Mouse (Mus musculus): Measurements from ENCODE around the gene Eif4enif1.
"Not testable (repeated sequence)": the region's sequence is repeated elsewhere in the genome, so short reads cannot be mapped to it uniquely, and the experiment has no call there.

Gene Eif4enif1

DNA sequence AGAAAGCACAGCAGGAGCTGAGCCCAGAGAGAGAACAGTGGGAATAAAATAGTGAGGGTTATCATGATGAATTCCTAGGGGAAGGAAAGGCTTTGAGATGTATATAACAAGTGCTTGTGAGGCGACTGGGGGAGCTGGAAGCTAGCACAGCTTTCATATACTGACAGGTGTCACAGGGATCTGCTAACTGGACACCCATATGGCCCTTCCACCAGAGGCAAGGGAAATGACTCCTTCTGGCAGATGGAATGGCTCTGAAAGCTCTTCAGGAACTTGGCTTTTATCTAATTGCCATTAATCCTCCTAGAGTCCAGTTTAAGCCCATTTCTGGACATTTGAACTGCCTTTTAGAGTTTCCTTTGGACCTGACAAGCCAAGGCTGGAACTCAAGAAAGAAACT lies 20.2 kb upstream of the Eif4enif1 start:
- not testable (repeated sequence) for DNase-seq

DNA sequence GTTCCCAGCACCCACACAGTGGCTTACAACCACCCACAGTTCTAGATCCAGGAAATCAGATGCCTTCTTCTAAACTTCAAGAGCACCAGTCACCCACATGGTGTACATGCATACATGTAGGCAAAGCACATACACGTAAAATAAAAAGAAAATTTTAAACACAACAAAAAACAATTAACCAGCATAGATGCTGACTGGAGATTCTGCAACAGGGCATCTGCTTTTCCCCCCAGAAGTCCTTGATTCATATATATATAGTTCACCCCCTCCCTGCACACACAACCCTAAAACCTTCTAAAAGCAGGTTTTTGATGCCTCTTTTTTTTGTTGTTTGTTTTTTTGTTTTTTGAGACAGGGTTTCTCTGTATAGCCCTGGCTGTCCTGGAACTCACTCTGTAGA lies 19.5 kb upstream of the Eif4enif1 start:
- peak; percentile 25 for DNase-seq

DNA sequence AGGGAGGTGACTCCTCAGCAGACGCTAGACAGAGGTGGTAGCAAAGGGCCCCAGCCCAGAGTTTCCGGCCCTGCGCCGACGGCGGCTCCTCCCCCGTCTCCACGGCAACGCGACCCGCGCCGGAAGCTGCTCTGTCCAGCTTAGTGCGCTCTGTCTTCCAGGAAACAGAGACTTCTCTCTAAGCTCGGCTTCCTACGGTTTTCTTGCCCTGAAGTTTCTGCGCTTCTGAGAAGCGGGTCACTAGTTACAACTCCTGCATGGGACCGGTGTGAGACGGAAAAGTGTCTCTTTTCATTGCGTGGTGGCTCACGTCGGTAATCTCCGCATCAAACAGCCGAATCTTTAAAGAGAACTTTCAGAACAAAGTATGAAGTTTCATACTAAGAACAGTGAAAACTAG lies 8.8 kb upstream of the Eif4enif1 start, which contains the start of gene Sfi1:
Sfi1 (minus strand) TSS at position 101 of the 400 bp plus-strand sequence.
- DNase-seq = no peak

DNA sequence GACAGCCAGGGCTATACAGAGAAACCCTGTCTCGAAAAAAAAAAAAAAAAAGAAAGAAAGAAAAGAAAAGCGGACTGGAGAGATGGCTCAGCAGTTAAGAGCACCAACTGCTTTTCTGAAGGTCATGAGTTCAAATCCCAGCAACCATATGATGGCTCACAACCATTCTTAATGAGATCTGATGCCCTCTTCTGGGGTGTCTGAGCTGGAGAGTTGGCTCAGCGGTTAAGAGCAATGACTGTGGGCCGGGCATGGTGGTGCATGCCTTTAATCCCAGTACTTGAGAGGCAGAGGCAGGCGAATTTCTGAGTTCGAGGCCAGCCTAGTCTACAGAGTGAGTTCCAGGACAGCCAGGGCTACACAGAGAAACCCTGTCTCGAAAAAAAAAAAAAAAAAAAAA lies 1.6 kb upstream of the Eif4enif1 start:
- DNase-seq = not testable (repeated sequence)

DNA sequence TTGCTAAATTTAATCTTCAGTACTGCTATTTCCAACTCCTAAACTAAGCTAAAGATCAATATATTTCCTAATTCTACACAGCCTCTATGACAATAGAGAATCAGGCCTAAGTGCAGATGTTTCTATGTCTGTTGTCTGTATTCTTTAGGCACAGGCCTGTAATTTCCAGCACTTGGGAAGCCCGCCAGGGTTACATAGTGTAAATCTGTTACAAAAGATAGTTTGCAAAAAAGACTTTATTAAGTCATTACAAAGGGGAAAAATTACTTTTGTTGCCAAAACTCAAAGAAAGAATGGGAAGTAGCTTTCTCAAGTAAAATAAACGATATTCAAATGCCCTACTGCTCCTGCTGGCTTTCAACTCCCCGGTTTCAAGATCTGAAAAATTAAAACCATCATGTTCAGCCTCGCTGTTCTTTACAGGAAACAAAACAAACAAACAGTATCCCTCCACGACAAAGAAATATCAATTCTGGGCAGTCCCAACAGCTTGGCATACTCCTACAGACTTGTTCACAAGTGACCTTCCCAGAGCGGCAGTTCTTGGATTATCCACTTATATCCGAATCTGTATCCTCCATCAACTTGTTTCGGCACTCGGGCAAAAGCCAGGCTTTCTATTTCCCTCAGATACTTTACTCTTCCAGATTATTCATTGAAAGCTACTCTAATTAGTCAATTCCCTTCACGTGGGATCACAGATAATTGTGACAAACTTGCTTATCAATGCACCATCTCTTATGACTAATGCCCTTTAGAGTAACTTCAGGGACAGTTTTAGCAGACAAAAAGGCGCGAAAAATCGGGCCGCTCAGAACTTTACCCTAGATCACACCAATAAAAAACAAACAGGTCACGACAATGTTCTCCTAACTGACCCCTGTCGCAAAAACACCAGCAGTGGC lies 614 bp upstream of the Eif4enif1 start:
- no peak for DNase-seq

DNA sequence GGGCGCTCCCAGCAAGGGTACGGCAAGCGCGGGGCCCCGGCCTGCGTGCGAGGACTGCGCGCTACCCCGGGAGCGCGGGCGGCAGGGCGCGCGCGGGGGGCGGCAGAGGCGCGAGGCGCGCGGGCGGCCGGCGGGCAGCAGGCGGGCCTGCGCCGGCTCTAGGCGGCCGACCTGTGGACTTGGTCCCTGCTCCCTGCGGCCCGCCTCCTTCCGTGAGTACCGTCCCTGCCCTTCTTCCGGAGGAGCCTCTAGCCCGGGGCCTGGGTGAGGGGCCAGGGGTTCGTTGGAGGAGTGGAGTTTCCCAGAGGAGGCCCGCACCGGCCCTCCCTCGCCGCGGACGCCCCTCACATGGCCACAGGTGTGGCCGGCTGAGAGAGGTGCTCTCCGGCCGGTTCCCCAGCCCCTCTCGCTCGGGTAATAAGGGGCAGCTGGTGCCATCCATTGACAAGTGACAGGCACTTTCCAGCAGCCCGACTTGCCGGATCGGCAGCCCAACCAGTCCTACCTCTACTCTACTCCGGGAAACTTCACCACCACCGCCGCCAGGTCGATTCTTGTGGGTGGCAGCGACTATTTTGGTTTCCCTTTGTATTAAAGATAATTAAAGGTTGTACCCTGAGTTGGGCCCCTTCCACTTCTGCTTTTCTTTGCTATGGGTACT lies 719 bp downstream of the Eif4enif1 start:
- peak; percentile 70 for DNase-seq

DNA sequence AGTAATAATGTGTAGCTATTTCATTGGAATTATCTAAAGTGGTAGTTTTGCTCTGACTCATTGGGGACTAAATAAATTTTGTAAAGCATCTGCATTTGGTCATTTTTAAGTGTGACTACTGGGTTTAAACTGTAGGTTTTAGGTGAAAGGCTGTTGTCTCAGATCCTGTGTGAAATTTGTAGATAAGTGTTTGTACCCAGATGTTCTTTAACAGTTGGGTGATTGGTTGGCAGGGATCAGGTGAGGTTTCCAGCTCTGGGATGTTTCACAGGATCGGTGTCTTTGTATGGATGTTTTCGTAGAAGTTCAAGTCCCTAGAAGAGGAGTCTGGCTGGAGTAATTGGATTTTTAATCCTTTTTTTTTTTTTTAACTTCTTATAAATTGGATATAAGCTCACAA lies 1.6 kb downstream of the Eif4enif1 start:
- no peak for DNase-seq

DNA sequence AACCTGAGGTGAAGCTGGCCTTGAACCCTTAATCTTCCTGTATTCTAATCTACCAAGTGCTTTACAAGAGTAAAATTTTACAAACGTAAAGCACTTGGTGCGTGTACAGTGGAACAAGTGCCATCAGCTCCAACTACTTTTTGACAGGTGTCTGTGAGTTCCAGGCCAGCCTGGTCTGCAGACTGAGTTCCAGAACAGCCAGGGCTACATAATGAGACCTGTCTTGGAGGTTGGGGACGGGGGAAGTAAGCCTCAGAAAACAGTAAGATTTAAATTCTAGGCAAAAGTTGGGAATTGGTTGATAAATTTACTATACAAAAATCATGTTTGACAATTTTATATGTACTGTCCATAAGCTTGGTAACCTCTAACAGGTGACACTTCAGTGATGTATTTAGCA lies 3.0 kb downstream of the Eif4enif1 start:
- DNase-seq = no peak

DNA sequence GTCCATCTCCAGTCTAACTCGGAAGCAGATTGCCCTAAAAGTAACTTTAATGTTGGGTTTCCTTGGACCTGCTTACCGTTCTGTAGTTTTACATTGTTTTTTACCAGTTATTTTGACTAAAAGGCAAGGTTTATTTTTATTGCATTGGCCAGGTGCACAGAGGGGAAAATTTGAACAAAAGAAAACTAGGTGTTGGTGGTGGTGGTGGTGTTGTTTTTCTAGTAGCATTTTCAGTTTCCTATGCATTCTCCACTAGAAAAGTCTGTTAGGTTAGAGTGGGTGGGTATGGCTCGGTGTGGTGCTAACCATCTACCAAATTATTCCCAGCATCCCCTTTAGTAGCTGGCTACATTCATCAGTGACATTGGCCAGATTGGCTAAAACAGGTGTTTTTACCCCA lies 4.6 kb downstream of the Eif4enif1 start:
- DNase-seq = no peak

DNA sequence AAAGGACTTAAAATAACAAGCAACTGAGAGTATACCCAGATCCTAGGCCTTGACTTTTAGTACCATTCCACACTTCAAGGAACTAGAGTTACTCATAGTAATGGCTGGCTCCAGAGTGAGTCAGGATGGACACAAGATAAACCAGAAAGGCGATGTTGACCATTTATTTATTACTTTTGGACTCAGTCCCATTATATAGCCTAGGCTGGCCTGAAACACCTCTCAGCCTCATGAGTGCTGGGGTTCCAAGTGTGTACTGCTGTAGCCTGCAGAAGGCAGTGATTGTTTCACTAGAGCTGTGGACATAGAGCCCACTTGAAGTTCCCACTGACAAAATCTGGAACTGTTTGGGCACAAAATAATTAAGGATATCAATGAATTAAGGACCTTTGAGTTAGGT lies 10.3 kb downstream of the Eif4enif1 start:
- DNase-seq = no peak

DNA sequence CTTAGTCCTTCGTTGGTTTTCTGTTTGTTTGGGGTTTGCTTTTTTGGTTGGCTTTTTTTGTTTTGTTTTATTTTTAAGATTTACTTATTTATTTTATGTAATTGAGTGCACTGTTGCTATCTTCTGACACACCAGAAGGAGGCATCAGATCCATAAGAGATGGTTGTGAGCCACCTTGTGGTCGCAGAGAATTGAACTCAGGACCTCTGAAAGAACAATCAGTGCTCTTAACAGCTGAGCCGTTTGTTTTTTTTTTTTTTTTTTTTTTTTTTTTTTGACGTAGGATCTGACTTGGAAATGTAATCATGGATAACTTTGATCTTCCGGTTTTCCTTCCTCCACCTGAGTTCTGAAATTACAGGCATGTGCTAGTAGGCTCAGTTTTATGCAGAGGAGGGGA lies 20.9 kb downstream of the Eif4enif1 start:
- no peak for DNase-seq

DNA sequence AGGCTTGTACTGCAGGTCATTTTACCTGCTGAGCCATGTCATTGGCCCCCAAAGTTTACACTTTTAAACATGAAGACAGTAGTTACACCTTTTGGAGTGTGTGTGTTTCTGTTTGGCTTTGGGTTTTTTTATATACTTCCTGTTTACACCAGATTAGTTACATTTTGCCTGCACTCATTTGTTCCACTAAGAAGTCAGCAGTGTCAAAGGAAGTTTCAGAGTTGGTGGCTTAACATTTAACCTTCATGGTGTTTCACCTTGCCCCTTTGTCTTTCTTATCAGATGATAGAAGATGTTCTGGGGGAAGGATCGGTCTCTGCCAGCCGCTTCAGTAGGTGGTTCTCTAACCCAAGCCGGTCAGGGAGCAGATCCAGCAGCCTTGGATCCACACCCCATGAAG lies 24.9 kb downstream of the Eif4enif1 start:
- DNase-seq = no peak

DNA sequence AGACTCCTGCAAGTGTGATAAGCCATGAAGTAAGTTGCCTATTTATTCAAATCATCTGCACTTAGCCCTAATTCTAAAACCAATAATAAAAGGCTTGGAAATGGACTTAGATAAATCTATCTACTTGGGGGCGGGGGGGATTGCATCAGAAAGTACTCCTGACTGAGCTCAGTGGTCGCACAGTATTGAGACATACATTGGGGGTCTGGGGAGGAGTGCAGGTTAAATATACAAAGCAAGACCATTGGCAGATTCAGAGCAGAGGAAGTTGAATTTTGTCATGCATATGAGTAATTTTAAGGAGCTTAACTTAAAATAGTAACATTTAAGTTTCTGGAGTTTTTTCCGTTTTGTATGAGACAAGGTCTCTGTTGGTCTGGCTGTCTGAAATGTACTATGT lies 30.1 kb downstream of the Eif4enif1 start:
- no peak for DNase-seq

DNA sequence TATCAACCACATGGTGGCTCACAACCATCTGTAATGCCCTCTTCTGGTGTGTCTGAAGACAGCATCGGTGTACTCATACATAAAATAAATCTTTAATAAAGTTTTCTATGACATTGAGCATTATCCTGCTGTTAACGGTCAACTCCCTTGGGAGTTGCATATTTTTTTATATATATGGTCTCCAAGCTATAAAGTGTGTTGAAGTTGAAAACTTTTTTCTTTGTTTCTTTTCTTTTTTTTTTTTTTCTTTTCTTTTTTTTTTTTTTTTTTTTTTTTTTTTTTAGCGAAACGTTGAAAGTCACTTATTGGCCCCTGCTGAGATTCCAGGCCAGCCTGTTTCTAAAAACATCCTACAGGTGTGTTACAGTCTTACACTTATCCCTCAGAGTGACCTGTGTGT lies 31.5 kb downstream of the Eif4enif1 start:
- no peak for DNase-seq

DNA sequence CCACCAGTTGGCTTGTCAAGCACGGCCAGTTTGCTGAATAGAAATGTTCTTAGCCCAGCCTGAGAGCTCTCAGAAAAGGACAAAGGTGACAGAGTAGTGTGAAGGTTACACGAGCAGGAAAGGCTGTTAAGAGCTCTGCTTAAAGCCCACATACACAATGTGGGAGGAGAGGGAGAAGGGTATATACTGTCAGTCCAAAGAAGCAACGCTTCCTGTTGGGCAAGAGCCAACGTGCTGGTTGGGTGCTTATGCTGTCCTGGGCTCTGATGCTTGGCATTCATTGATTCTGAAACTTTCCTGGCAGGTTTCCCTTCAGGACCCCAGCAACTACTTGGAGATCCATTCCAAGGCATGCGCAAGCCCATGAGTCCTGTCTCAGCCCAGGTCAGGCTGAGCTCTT lies 33.1 kb downstream of the Eif4enif1 start:
- DNase-seq = no peak

DNA sequence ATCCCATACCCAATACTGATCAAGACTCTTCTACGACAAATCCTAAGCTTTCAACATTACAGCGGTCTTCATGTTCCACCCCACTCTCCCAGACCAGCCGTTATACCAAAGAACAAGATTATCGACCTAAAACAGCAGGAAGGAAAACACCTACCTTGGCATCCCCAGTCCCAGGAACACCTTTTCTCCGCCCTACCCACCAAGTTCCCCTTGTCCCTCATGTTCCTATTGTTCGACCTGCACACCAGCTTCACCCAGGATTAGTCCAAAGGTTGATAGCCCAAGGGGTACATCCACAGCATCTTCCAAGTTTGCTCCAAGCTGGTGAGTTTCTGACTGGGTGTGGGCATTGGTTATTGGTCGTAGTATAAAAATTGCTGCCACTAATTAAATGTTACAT lies 40.2 kb downstream of the Eif4enif1 start:
- no peak for DNase-seq

DNA sequence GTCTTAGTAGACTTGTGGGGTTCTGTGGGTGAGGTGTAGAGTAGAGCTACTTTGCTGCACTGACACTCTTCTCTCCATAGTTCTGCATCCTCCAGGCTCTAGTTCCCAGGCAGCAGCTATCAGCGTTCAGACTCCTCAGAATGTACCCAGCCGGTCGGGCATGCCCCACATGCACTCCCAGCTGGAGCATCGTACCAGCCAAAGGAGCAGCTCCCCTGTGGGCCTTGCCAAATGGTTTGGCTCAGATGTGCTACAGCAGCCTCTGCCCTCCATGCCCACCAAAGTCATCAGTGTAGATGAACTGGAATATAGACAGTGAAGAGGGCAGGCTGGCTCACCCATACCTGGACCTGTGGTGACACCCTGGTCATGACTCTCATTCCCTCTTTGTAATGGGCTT lies 41.6 kb downstream of the Eif4enif1 start:
- no peak for DNase-seq

DNA sequence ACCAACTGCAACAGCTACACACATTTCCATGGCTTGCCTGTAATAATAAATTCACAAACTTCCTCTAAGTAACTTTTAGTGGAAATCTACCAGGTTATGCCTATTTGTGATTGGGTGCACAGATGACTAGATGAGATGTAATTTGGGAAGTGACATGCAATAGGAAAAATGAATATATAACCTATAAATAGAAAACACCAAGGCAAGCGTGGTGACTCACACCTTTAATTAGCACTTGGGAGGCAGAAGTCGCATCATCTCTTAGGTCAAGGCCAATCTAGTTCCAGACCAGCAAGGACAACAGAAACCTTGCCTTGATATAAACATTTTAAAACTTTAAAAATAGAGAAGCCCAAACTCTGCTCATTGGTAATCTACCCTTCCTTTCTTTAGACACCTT lies 45.2 kb downstream of the Eif4enif1 start:
- DNase-seq = no peak

DNA sequence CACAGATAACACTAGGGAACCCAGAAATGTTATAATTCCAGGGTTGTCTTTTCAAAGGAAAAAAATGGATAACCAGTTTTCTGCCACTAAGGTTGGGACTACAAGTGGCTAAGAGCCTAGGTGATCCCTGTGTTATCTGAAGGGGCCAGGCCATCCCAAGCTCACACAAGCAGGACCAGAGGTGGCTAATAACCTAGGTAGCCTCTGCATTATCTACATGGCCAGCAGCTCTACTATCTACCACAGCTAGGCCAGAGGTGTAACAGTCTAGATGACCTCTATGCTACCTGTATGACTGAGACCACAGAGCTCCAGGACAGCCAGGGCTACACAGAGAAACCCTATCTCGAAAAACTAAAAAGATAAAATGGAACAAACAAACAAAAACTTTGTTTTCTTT lies 57.3 kb downstream of the Eif4enif1 start:
- no peak for DNase-seq

DNA sequence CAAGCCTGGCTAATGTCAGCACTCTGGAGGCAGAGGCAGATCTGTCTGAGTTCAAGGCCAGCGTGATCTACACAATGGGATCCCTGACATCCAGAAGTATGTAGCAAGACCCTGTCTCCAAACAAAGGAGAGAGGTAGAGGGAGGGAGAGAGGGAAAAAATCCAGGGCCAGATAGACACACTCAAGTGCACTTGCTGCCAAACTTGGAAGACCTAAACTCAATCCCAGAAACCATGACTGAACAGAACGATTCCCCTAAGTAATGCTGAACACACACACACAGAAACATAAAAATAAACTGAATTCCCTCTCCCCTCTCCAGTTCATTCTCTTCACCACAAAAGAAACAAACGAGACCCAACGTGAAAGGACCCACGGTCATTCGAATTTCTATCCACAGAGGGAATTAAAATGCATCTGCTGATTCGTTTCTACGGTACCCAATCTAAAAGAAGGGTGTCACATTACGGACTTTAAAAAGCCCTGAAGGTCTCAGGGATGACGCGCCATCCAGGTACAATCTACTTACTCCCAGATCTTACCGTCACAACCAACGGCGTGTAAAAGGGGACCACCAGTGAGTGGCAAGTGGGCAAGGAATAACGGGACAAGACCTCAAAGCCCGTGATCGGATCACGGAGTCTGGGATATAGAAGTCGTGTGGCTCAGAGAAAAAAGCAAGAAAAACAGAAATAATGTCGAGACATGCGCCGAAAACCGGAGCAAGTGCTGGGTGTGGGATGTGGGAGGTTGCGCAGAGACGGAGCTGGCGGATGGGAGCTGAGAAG lies 63.3 kb downstream of the Eif4enif1 start:
- DNase-seq = no peak

DNA sequence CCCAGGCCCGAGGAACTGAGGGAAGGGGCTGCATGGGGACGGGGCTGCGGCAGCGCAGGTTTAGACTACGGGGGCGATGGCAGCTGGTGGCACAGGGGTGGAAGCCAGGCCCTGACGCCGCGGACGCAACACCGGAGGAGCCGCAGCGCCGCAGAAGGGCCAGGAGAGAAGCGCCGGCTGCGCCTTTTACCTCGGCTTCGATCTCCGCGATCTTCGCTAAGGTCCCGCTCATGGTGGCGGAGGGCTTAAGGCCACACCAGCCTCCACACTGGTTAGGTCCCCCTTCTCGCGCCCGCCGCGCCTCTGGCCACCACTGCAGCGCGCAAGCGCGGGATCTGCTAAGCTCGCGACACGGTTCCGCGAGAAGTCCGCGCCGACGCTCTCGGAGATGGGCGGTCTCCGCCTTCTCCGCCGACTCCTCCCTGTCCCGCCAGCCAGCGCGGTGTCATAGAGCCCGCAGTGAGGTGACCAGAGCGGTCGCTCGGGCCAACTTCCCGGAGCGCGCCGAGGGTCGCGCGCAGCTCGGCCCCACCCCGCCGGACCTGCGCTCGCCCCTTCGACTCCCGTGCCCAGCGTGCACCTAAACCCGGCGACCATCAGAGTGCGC lies 64.0 kb downstream of the Eif4enif1 start, which contains the start of gene Drg1:
Drg1 (minus strand) TSS at position 337 of the 607 bp plus-strand sequence.
- peak; percentile 94 for DNase-seq

DNA sequence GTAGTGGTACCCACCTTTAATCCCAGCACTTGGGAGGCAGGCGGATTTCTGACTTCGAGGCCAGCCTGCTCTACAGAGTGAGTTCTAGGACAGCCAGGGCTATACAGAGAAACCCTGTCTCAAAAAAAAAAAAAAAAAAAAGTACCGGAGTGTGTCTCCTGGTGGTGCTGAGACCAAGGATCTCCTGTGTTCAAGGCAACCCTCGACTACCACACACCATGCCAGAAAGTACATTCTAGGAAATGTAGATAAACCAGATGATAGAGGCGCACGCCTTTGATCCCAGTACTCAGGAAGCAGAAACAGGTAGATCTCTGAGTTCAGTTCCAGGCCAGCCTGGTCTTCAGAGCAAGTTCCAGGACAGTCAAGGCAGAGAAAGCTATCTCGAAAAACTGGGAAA lies 64.9 kb downstream of the Eif4enif1 start:
- peak; percentile 18 for DNase-seq

DNA sequence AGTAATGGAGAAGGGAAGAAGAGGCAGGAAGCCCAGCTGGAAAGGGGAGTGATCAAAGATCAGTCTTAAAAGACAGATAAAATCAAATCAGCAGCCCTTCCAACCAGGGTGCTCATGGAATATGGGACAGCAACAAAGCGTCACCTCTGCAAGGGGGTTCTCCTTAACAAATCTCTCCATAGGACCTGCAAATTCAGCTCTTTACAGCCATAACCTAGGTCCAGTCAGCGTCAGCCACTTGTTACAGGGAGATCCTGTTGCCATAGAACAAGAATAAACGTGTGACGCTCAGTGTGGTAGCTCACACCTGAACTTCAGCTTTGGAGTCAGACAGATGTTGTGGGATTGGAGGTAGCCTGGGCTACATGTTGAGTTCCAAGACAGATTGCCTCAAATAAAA lies 67.0 kb downstream of the Eif4enif1 start:
- DNase-seq = no peak
